8 mouse cellular contexts compared by ENCODE assay signal in the genomic region with DNA sequence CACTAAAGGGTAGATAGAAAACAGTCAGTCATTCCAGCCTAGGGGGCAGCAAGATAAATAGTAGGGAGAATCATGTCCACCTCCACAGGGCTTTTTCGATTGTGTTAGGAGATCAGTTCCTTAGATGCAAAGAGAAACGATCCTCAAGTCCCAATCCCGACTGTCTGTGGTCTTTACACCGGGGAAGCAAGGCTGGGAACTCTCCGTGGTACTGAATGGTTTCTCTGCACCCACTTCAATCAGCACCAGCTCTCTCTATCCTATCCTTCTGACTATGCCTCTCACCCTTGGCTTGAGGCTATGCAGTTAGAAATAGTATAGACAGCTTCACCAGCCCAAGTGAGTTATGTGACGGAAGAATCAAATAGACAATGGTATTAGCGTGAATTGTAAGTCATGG. TPM values are rescaled to one million over a fixed set of nuclear protein-coding genes. Genes with fewer than 3 reads are reported as not detected.
DNase-seq lines count a peak whose midpoint lies in the region; TF ChIP-seq lines count a peak whose summit lies in the region.

No protein-coding gene starts in this region.

- H3K4me3 ChIP-seq in heart, embryonic 10.5 days, result no peak overlapping the region
- H3K4me3 ChIP-seq in limb, embryonic 10.5 days, result no peak overlapping the region
- no peak overlapping the region for H3K4me3 ChIP-seq in layer of hippocampus, adult 2 months

- intact Hi-C loops in heart, postnatal 10 days (cut with DNase I), result no loop called here

- H3K4me1 ChIP-seq in heart, embryonic 10.5 days, result peaks cover 4% of the 10 kb centered on the region; the same call in 1 of the 2 replicates
- peaks cover 3% of the 10 kb centered on the region; the same call in 1 of the 2 replicates for H3K4me1 ChIP-seq in limb, embryonic 10.5 days

- H3K36me3 ChIP-seq in heart, embryonic 10.5 days, result no peaks in the 10 kb centered on the region
- H3K36me3 ChIP-seq in limb, embryonic 10.5 days, result no peaks in the 10 kb centered on the region

- 17% methylated on average over 7 of the region's 7 CpGs for WGBS in heart, embryonic 10.5 days
- WGBS in limb, embryonic 10.5 days, result 20% methylated on average over 7 of the region's 7 CpGs

- peak; percentile 55 to 71 for DNase-seq in heart, postnatal 10 days
- no peak for DNase-seq in heart, embryonic 10.5 days (ENCODE audit: low spot score)
- DNase-seq in urinary bladder, postnatal 14 days (ENCODE audit: low spot score), result peak; percentile 53
- no peak for DNase-seq in urinary bladder, postnatal 4 days (ENCODE audit: low spot score in 2 of 2)
- peak; percentile 63 for DNase-seq in limb, embryonic 10.5 days (ENCODE audit: low spot score)
- no peak for DNase-seq in cerebellum, adult 9-11 months
- DNase-seq in layer of hippocampus, adult 2 months (ENCODE audit: low spot score in 2 of 2), result no peak
- DNase-seq in cerebellum, adult 9-10 months, result no peak

- no peaks in the 10 kb centered on the region for H3K27me3 ChIP-seq in heart, embryonic 10.5 days (ENCODE audit: insufficient read depth, poor library complexity, severe bottlenecking)
- H3K27me3 ChIP-seq in limb, embryonic 10.5 days (ENCODE audit: low read depth, poor library complexity, severe bottlenecking), result no peaks in the 10 kb centered on the region

- no peak for TF ChIP-seq CTCF in layer of hippocampus, adult 2 months (conservative IDR thresholded peaks at IDR 0.05)

- no peak overlapping the region for H3K27ac ChIP-seq in heart, embryonic 10.5 days
- no peak overlapping the region for H3K27ac ChIP-seq in limb, embryonic 10.5 days
- H3K27ac ChIP-seq in layer of hippocampus, adult 2 months, result no peak overlapping the region

- H3K9me3 ChIP-seq in heart, embryonic 10.5 days, result no peaks in the 10 kb centered on the region
- H3K9me3 ChIP-seq in limb, embryonic 10.5 days (replicated peaks), result no peaks in the 10 kb centered on the region

RNA-seq across cellular contexts. Expression of a gene that starts 44.8 kb away (rescaled TPM):
- 1 to 10 TPM; 2.5 to 2.8 TPM for total RNA-seq in heart, postnatal 10 days (2021)
- polyA plus RNA-seq in heart, embryonic 10.5 days (2016; fragmentation: Nextera tagmentation; extraction: Ambion mirVana), result 7.8 and 10.5 TPM in 2 replicates
- polyA plus RNA-seq in limb, embryonic 10.5 days (2016; fragmentation: Nextera tagmentation; extraction: Ambion mirVana), result 11.5 and 12.3 TPM in 2 replicates
- total RNA-seq in layer of hippocampus, adult 2 months (2021), result 1 to 10 TPM; 4.8 to 5.2 TPM

Comparison
In these comparisons a context has a peak if more than half of its experiments do, and no peak if none do; other contexts are left out.
1. DNase-seq: peak in heart, postnatal 10 days (2 of 2), urinary bladder, postnatal 14 days (single experiment) and limb, embryonic 10.5 days (single experiment); none in heart, embryonic 10.5 days (single experiment), urinary bladder, postnatal 4 days (0 of 2), cerebellum, adult 9-11 months (single experiment), layer of hippocampus, adult 2 months (0 of 2) and cerebellum, adult 9-10 months (single experiment).